Mouse (Mus musculus) olfactory bulb, adult 2 months (tissue): ENCODE data around the gene Sdc3.

ENCODE experiments used
- CTCF ChIP-seq: fragments of 200-500 bp; IDR thresholded peaks from 2 replicates; pipeline ENCODE4 v1.5.1; 2012; ENCODE audit warnings: low read depth, mild to moderate bottlenecking, low read length, moderate library complexity; ENCODE audit not compliant: insufficient read depth
- POLR2A ChIP-seq: fragments of 200-500 bp; IDR thresholded peaks from 2 replicates; pipeline ENCODE4 v1.6.1; 2012; ENCODE audit warnings: mild to moderate bottlenecking, low read depth, low read length, moderate library complexity; ENCODE audit not compliant: insufficient read depth

- TF ChIP-seq CTCF (no peak), POLR2A (no peak)
Measured at GRCm38 (mm10) chr4:130761809-130762208, 30.5 kb upstream of the Sdc3 start.
